Mouse (Mus musculus) brain, embryonic 14.5 days (tissue): ENCODE results near the gene BC028528. TPM values are rescaled to one million over a fixed set of nuclear protein-coding genes. Genes with fewer than 3 reads are reported as not detected.
"Not testable (repeated sequence)": the region's sequence is repeated elsewhere in the genome, so short reads cannot be mapped to it uniquely, and the experiment has no call there.

Experiments used
- DNase-seq: peaks from one replicate; pipeline ENCODE4 v3.0.0-alpha.2; 2011; ENCODE audit warnings: low read depth
- CTCF ChIP-seq: fragments of 200-500 bp; IDR thresholded peaks from 2 replicates; pipeline ENCODE4 v1.5.1; 2012; ENCODE audit warnings: inconsistent platforms, mild to moderate bottlenecking, moderate library complexity, borderline replicate concordance; ENCODE audit not compliant: insufficient read depth, insufficient read length; ENCODE audit errors: extremely low read depth
- POLR2A ChIP-seq: fragments of 200-500 bp; IDR thresholded peaks from 2 replicates; pipeline ENCODE4 v1.6.1; 2012; ENCODE audit warnings: mild to moderate bottlenecking, inconsistent platforms, borderline replicate concordance; ENCODE audit not compliant: poor library complexity, insufficient read depth, insufficient read length, severe bottlenecking; ENCODE audit errors: extremely low read depth
- polyA plus RNA-seq: library from polyadenylated mRNA; depleted of rRNA; stranded (reverse); fragments of >200 nt; gene quantifications from 2 replicates; pipeline ENCODE4 v1.2.3, GENCODE M21; 2012

The BC028528 gene
- polyA plus RNA-seq, 1 experiment = 12.1 TPM

- TF ChIP-seq POLR2A (no peak), CTCF (no peak)
- no peak for DNase-seq
Observed at GRCm38 (mm10) chr3:95865571-95865970, 26.2 kb downstream of the BC028528 start.

DNA sequence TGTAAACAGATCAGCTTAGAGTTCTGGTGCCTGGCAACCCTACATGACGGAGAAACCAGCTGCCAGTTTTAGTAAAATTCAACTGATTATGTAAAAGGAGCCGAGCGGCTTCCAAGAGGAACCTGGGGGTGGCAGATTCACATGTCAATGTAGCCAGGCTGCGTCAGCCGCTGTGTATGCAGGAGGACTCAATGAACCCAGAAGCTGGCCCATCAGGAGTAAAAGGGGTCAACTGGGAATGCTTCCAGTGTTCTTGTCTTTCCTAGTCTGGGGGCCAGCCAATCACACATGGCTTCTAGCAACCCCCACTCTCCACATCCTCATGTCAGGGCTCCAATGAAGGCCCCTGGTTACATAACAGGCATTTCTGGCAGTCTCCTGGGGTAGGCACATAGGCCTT, 26.8 kb downstream of the BC028528 start:
- no peak for DNase-seq
- TF ChIP-seq POLR2A (no peak), CTCF (no peak)

GRCm38 (mm10) chr3:95863578-95863977, 28.2 kb downstream of the BC028528 start:
- no peak for DNase-seq
- no peak for TF ChIP-seq POLR2A
- no peak for TF ChIP-seq CTCF

DNA sequence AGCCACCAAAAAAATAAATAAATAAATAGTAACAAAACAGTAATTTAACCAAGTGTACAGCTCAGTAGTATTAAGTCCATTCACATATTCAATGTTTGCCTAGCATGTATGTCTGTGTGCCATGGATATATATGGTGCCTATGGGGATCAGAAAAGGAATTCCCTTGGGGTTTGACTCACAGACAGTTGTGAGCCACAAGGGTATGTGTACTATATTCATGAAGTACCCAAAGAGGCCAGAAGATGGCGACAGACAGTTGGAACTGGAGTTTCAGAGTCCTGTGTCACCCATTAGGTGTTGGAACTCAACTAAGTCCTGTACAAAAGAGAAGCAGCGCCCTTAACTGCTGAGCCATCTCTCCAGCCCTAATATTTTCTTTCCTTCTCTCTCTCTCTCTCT, 30.0 kb downstream of the BC028528 start:
- DNase-seq = peak; percentile 79
- TF ChIP-seq POLR2A = no peak
- TF ChIP-seq CTCF = peak; percentile 60; the same call in 1 of the 2 replicates

DNA sequence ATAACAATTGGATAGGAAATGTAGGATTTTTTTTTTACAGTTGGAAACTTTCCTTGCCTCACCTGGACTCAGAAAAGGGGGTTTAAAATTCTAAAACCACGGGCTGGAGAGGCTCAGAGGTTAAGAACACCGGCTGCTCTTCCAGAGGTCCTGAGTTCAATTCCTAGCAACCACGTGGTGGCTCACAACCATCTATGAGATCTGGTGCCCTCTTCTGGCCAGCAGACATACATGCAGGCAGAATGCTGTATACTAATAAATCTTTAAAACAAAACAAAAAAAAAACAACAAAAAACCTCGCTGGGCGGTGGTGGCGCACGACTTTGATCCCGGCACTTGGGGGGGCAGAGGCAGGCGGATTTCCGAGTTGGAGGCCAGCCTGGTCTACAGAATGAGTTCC, 30.6 kb downstream of the BC028528 start:
- TF ChIP-seq CTCF = 0 out of 2 replicates have a peak, but pooled peaks have one; percentile 12
- TF ChIP-seq POLR2A = no peak
- peak; percentile 7 for DNase-seq

DNA sequence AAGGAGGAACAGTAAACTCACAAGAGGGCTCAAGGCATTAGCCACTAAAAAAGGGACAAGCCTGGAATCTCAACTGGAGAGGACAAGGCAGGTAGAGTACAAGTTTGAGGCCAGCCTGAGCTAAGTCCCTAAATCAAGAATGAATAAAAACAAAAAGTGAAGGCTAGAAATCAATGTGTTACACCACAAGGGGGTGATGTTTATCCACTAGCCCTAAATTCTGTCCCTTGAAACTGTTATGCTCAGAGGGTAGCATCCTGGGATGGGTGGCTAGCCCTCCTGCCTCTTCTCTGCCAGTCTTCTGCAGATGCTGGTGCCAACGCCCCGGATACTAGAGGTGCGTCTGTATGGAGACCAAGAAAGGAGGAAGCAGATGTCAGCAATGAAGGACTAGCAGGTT, 31.5 kb downstream of the BC028528 start:
- DNase-seq = peak; percentile 6
- TF ChIP-seq CTCF = no peak
- no peak for TF ChIP-seq POLR2A

DNA sequence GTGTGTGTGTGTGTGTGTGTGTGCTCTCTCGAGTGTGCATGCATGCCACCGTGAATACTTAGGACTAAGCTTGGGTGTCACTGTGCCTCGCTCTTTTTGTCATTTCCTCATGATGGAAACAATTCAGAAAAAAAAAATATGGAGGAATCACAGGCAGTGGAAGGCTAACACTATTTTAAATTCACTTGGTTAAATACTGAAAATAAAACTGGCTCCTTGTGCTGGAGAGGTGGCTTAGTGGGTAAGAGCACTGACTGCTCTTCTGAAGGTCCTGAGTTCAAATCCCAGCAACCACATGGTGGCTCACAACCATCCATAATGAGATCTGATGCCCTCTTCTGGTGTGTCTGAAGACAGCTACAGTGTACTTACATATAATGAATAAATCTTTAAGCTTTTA, 33.5 kb downstream of the BC028528 start:
- not testable (repeated sequence) for DNase-seq

- not testable (repeated sequence) for DNase-seq
Observed at GRCm38 (mm10) chr3:95857050-95857449, 34.8 kb downstream of the BC028528 start.

DNA sequence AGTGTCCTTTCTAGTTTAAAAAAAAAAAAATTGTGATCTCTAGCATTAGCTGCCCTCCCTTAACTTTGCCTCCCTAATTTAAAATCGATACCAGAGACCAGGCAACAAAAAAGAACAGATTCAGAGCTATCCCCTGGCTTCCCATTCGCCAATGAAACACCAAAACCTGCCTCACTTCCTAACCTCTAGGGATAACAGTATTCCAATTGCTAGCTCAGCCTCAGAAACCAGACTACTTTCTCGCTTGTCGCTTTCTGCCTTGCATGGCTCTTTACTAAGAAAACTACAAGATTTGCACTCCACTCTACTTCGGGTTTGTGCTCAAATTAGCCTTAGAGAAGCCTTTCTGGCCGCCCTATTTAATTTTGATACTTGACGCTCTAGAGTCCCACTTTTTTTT, 35.7 kb downstream of the BC028528 start:
- TF ChIP-seq CTCF (no peak), POLR2A (no peak)
- no peak for DNase-seq

DNA sequence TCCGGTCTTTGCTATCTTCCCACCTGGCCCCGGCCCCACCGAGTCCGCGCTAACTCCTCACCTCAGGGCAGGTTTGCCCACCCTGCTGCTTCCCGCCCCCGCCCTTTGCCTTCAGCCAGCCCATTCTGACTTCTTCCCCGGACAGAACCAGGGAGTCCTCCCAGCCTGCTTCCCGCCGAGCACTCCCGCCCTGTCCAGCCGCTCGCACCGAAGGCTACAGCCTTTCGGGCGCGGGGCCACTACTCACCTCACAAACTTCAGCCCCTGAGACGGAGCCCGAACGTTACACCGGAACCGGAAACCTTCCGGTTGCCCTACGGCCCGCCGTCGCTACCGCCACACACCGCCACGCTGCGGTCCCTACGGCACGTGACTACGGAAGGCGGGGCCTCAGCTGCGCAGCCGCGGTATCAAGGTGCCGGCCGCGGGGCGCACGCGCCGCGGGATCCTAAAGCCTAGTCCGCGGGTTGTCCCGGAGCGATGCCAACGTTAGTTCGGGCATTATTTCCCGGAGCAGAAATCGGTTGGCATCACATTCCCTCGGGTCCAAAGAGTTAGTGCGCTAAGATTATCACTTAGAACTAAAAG, 36.2 kb downstream of the BC028528 start, which contains the start of gene Prpf3:
TSS of gene Prpf3 (minus strand) at position 384 of the 588 bp plus-strand sequence.
- TF ChIP-seq CTCF = no peak
- peak; percentile 67 for TF ChIP-seq POLR2A
- peak; percentile 97 for DNase-seq

- no peak for TF ChIP-seq CTCF
- no peak for TF ChIP-seq POLR2A
- no peak for DNase-seq
Observed at GRCm38 (mm10) chr3:95851317-95851716, 40.5 kb downstream of the BC028528 start.

- no peak for DNase-seq
- TF ChIP-seq POLR2A (no peak), CTCF (no peak)
Observed at GRCm38 (mm10) chr3:95850611-95851010, 41.2 kb downstream of the BC028528 start.
